17 mouse cellular contexts compared by ENCODE assay signal in the genomic region with DNA sequence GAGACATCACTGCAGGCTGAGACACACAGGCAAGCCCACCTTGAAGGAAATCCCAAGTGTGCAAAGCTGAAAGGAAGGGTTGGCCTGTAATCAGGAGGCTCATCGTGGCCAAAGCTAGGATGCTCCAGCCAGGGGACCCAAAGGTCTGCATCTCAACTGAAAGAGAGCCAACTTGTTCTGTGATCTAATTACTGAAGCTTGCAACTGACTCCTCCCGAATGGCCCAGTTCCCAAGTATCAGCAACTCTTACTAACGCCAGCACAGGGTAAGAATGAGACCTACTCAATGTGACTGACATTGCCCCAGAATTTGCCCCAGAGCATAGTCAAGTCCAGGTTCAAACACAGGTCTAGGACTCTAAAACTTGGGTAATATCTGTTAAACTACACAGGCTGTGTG. TPM values are rescaled to one million over a fixed set of nuclear protein-coding genes. Genes with fewer than 3 reads are reported as not detected.
DNase-seq lines count a peak whose midpoint lies in the region; ATAC-seq and TF ChIP-seq lines count a peak whose summit lies in the region.
"Had no signal": no experiment of that assay in that cellular context is flagged by ENCODE, and none has a peak within 500 bp of the region (broad histone marks: within the 10 kb centered on the region; RNA-seq: fewer than 3 reads in every experiment).

No protein-coding gene starts in this region.

- H3K27ac ChIP-seq in forebrain, embryonic 14.5 days (ENCODE audit: low read depth, low read length) = no peak overlapping the region
- H3K27ac ChIP-seq in forebrain, embryonic 12.5 days = no peak overlapping the region
- peak overlapping the region; percentile 60 for H3K27ac ChIP-seq in stomach, embryonic 14.5 days (ENCODE audit: low read length)
- no peak overlapping the region for H3K27ac ChIP-seq in stomach, postnatal 0 days (replicated peaks)
- H3K27ac ChIP-seq in stomach, embryonic 15.5 days = peak overlapping the region; percentile 40
- H3K27ac ChIP-seq: intestine, embryonic 15.5 days; liver, embryonic 13.5 days; neural tube, embryonic 15.5 days had no signal

- WGBS in forebrain, embryonic 14.5 days = 45% methylated on average over 3 of the region's 3 CpGs
- WGBS in forebrain, embryonic 12.5 days = 74% methylated on average over 3 of the region's 3 CpGs
- 60% methylated on average over 3 of the region's 3 CpGs for WGBS in stomach, embryonic 14.5 days
- whole genome bisulfite sequencing in stomach, postnatal 0 days = 25% methylated on average over 3 of the region's 3 CpGs
- WGBS in stomach, embryonic 15.5 days = 44% methylated on average over 3 of the region's 3 CpGs

- H3K4me3 ChIP-seq in forebrain, embryonic 14.5 days (ENCODE audit: low read depth, low read length) = no peak overlapping the region
- H3K4me3 ChIP-seq in forebrain, embryonic 12.5 days (replicated peaks) = no peak overlapping the region
- H3K4me3 ChIP-seq in stomach, embryonic 14.5 days (ENCODE audit: low read depth, low read length) = no peak overlapping the region
- H3K4me3 ChIP-seq in stomach, postnatal 0 days (ENCODE audit: low read depth, low read length) = no peak overlapping the region
- no peak overlapping the region for H3K4me3 ChIP-seq in stomach, embryonic 15.5 days (replicated peaks)
- H3K4me3 ChIP-seq: heart, embryonic 15.5 days; intestine, embryonic 15.5 days; liver, embryonic 13.5 days; neural tube, embryonic 15.5 days had no signal

- no peaks in the 10 kb centered on the region for H3K9me3 ChIP-seq in forebrain, embryonic 14.5 days (replicated peaks; ENCODE audit: control insufficient read depth, low read length)
- no peaks in the 10 kb centered on the region for H3K9me3 ChIP-seq in forebrain, embryonic 12.5 days
- H3K9me3 ChIP-seq in stomach, embryonic 14.5 days (ENCODE audit: control insufficient read depth, low read depth, low read length) = no peaks in the 10 kb centered on the region
- no peaks in the 10 kb centered on the region for H3K9me3 ChIP-seq in stomach, postnatal 0 days (ENCODE audit: control insufficient read depth, low read length)
- H3K9me3 ChIP-seq in stomach, embryonic 15.5 days = no peaks in the 10 kb centered on the region
- H3K9me3 ChIP-seq: heart, embryonic 15.5 days; intestine, embryonic 15.5 days; liver, embryonic 13.5 days; neural tube, embryonic 15.5 days had no signal

- H3K36me3 ChIP-seq in forebrain, embryonic 14.5 days (ENCODE audit: control insufficient read depth, insufficient read depth, low read length) = no peaks in the 10 kb centered on the region
- H3K36me3 ChIP-seq in forebrain, embryonic 12.5 days (replicated peaks) = no peaks in the 10 kb centered on the region
- H3K36me3 ChIP-seq in stomach, embryonic 14.5 days (ENCODE audit: control insufficient read depth, insufficient read depth, low read length) = no peaks in the 10 kb centered on the region; the same call in 1 of the 2 replicates
- H3K36me3 ChIP-seq in stomach, postnatal 0 days (ENCODE audit: control insufficient read depth, insufficient read depth, low read length) = no peaks in the 10 kb centered on the region
- H3K36me3 ChIP-seq in stomach, embryonic 15.5 days = no peaks in the 10 kb centered on the region; the same call in 1 of the 2 replicates
- H3K36me3 ChIP-seq: heart, embryonic 15.5 days; liver, embryonic 13.5 days; neural tube, embryonic 15.5 days had no signal

- peaks cover 12% of the 10 kb centered on the region for H3K4me1 ChIP-seq in forebrain, embryonic 14.5 days (ENCODE audit: control insufficient read depth, insufficient read depth, low read length)
- H3K4me1 ChIP-seq in forebrain, embryonic 12.5 days = peaks cover 12% of the 10 kb centered on the region
- peaks cover 39% of the 10 kb centered on the region for H3K4me1 ChIP-seq in stomach, embryonic 14.5 days (ENCODE audit: control insufficient read depth, insufficient read depth, low read length)
- H3K4me1 ChIP-seq in stomach, postnatal 0 days (replicated peaks; ENCODE audit: control insufficient read depth, insufficient read depth) = peaks cover 3% of the 10 kb centered on the region
- peaks cover 30% of the 10 kb centered on the region for H3K4me1 ChIP-seq in stomach, embryonic 15.5 days
- H3K4me1 ChIP-seq: liver, embryonic 13.5 days had no signal

- no peak for TF ChIP-seq EP300 in stomach, postnatal 0 days (optimal IDR thresholded peaks at IDR 0.05)

- TF ChIP-seq CTCF in stomach, postnatal 0 days (IDR thresholded peaks at IDR 0.05; ENCODE audit: low read depth) = no peak

- ATAC-seq in forebrain, embryonic 14.5 days = no peak
- ATAC-seq in forebrain, embryonic 12.5 days (ENCODE audit: low FRiP score) = no peak
- no peak for ATAC-seq in stomach, embryonic 14.5 days (ENCODE audit: insufficient number of reproducible peaks, insufficient read depth, low FRiP score, low read depth)
- ATAC-seq in stomach, postnatal 0 days (ENCODE audit: low FRiP score, low TSS enrichment) = no peak
- ATAC-seq in stomach, embryonic 15.5 days (ENCODE audit: insufficient read depth, low FRiP score, low read depth) = no peak
- ATAC-seq: forebrain, postnatal 0 days; intestine, embryonic 15.5 days had no signal

- no peak overlapping the region for H3K4me2 ChIP-seq in forebrain, embryonic 14.5 days (ENCODE audit: low read length)
- H3K4me2 ChIP-seq in forebrain, embryonic 12.5 days = no peak overlapping the region
- no peak overlapping the region for H3K4me2 ChIP-seq in stomach, embryonic 14.5 days (replicated peaks; ENCODE audit: low read depth, low read length)
- no peak overlapping the region for H3K4me2 ChIP-seq in stomach, postnatal 0 days (replicated peaks; ENCODE audit: low read depth)
- H3K4me2 ChIP-seq in stomach, embryonic 15.5 days = no peak overlapping the region
- H3K4me2 ChIP-seq: heart, embryonic 15.5 days; intestine, embryonic 15.5 days; liver, embryonic 13.5 days; neural tube, embryonic 15.5 days had no signal

- intact Hi-C loops in heart, postnatal 10 days (cut with DNase I) = no loop called here
- intact Hi-C loops in left cerebral cortex, postnatal 36 days (cut with DNase I) = no loop called here

- H3K27me3 ChIP-seq in forebrain, embryonic 14.5 days (replicated peaks; ENCODE audit: control insufficient read depth, insufficient read depth, low read length) = no peaks in the 10 kb centered on the region
- H3K27me3 ChIP-seq in forebrain, embryonic 12.5 days = no peaks in the 10 kb centered on the region
- H3K27me3 ChIP-seq in stomach, embryonic 14.5 days (ENCODE audit: control insufficient read depth, insufficient read depth, low read length) = no peaks in the 10 kb centered on the region
- H3K27me3 ChIP-seq in stomach, postnatal 0 days (ENCODE audit: control insufficient read depth, insufficient read depth, low read length) = no peaks in the 10 kb centered on the region
- no peaks in the 10 kb centered on the region for H3K27me3 ChIP-seq in stomach, embryonic 15.5 days (replicated peaks)
- H3K27me3 ChIP-seq: heart, embryonic 15.5 days; intestine, embryonic 15.5 days; liver, embryonic 13.5 days; neural tube, embryonic 15.5 days had no signal

- peak; percentile 30 for DNase-seq in forebrain, embryonic 14.5 days (ENCODE audit: low spot score)
- DNase-seq in stomach, postnatal 0 days (ENCODE audit: low spot score) = no peak
- peak; percentile 52 to 62 for DNase-seq in heart, postnatal 10 days
- no peak for DNase-seq in ovary, postnatal 10 days (ENCODE audit: low spot score)
- no peak for DNase-seq in left cerebral cortex, postnatal 36 days (ENCODE audit: low spot score in 2 of 2)
- DNase-seq: forebrain, postnatal 0 days; kidney, postnatal 4 days; liver, embryonic 13.5 days; right cerebral cortex, postnatal 25 days; thymus, postnatal 25 days had no signal

- no peak overlapping the region for H3K9ac ChIP-seq in forebrain, embryonic 14.5 days (ENCODE audit: low read length)
- no peak overlapping the region for H3K9ac ChIP-seq in forebrain, embryonic 12.5 days
- H3K9ac ChIP-seq in stomach, embryonic 14.5 days (replicated peaks; ENCODE audit: low read depth, low read length) = no peak overlapping the region
- no peak overlapping the region for H3K9ac ChIP-seq in stomach, postnatal 0 days (ENCODE audit: low read length)
- no peak overlapping the region for H3K9ac ChIP-seq in stomach, embryonic 15.5 days
- H3K9ac ChIP-seq: forebrain, postnatal 0 days; heart, embryonic 15.5 days; intestine, embryonic 15.5 days; liver, embryonic 13.5 days; neural tube, embryonic 15.5 days had no signal

RNA-seq across cellular contexts. Expression of gene Lpar1, which starts 53.9 kb away (rescaled TPM):
- polyA plus RNA-seq in forebrain, embryonic 14.5 days (2014; fragmentation: Nextera tagmentation; extraction: Ambion mirVana) = 33.8 and 35.2 TPM in 2 replicates
- 45.9 and 50.2 TPM in 2 replicates for polyA plus RNA-seq in forebrain, embryonic 12.5 days (2016; fragmentation: Nextera tagmentation; extraction: Ambion mirVana)
- polyA plus RNA-seq in stomach, embryonic 14.5 days (2014; fragmentation: Nextera tagmentation; extraction: Ambion mirVana) = 92.6 and 99.7 TPM in 2 replicates
- 36.4 and 37.5 TPM in 2 replicates for polyA plus RNA-seq in stomach, postnatal 0 days (2015; fragmentation: Nextera tagmentation; extraction: Ambion mirVana)
- total RNA-seq in heart, postnatal 10 days (2021) = 10 to 100 TPM; 20.6 to 25.3 TPM
- polyA plus RNA-seq in stomach, embryonic 15.5 days (2015; fragmentation: Nextera tagmentation; extraction: Ambion mirVana) = 66.6 and 68.7 TPM in 2 replicates
- total RNA-seq in left cerebral cortex, postnatal 36 days (2021) = 10 to 100 TPM; 17.6 to 22.3 TPM
- total RNA-seq: MEL had no signal

Comparison
In these comparisons a context has a peak if more than half of its experiments do, and no peak if none do; other contexts are left out.
1. H3K27ac ChIP-seq: peak in stomach, embryonic 14.5 days (single experiment) and stomach, embryonic 15.5 days (single experiment); none in forebrain, embryonic 14.5 days (single experiment), forebrain, embryonic 12.5 days (single experiment) and stomach, postnatal 0 days (single experiment).
2. DNase-seq: peak in forebrain, embryonic 14.5 days (single experiment) and heart, postnatal 10 days (2 of 2); none in stomach, postnatal 0 days (single experiment), ovary, postnatal 10 days (single experiment) and left cerebral cortex, postnatal 36 days (0 of 2).